In genomic region chr14:74847311-74848133, GRCm38 (mm10) we compare ENCODE assay signal across 8 mouse cellular contexts.
DNase-seq lines count a peak whose midpoint lies in the region; ATAC-seq and TF ChIP-seq lines count a peak whose summit lies in the region.

No protein-coding gene starts in this region.

- H3K27me3 ChIP-seq in heart, embryonic 14.5 days (ENCODE audit: control insufficient read depth, insufficient read depth, low read length): no peaks in the 10 kb centered on the region
- no peaks in the 10 kb centered on the region for H3K27me3 ChIP-seq in liver, embryonic 13.5 days
- no peaks in the 10 kb centered on the region for H3K27me3 ChIP-seq in spleen, adult 2 months (ENCODE audit: control insufficient read depth, insufficient read depth, low read length)
- no peaks in the 10 kb centered on the region for H3K27me3 ChIP-seq in forebrain, embryonic 14.5 days (replicated peaks; ENCODE audit: control insufficient read depth, insufficient read depth, low read length)

- H3K9ac ChIP-seq in heart, embryonic 14.5 days (ENCODE audit: low read length): no peak overlapping the region
- H3K9ac ChIP-seq in liver, embryonic 13.5 days: no peak overlapping the region
- H3K9ac ChIP-seq in forebrain, embryonic 14.5 days (ENCODE audit: low read length): no peak overlapping the region

- peak overlapping the region; percentile 87 to 93 for H3K27ac ChIP-seq in heart, embryonic 14.5 days (replicated peaks in 1 of 2; ENCODE audit: control insufficient read depth in 1 of 2, insufficient read depth in 1 of 2, low read depth in 2 of 2, low read length in 2 of 2)
- H3K27ac ChIP-seq in liver, embryonic 13.5 days: no peak overlapping the region
- peak overlapping the region; percentile 40 for H3K27ac ChIP-seq in spleen, adult 2 months (ENCODE audit: insufficient read depth, low read length)
- no peak overlapping the region for H3K27ac ChIP-seq in forebrain, embryonic 14.5 days (ENCODE audit: low read depth, low read length)

- H3K4me3 ChIP-seq in heart, embryonic 14.5 days (ENCODE audit: control insufficient read depth in 1 of 2, insufficient read depth in 1 of 2, low read depth in 1 of 2, low read length in 2 of 2): no peak overlapping the region
- peak overlapping the region; percentile 30 for H3K4me3 ChIP-seq in liver, embryonic 13.5 days (replicated peaks)
- H3K4me3 ChIP-seq in spleen, adult 2 months (ENCODE audit: extremely low read depth, insufficient read depth, insufficient read length): no peak overlapping the region
- H3K4me3 ChIP-seq in forebrain, embryonic 14.5 days (ENCODE audit: low read depth, low read length): no peak overlapping the region

- H3K4me2 ChIP-seq in heart, embryonic 14.5 days (ENCODE audit: low read length): 0 out of 2 replicates have a peak overlapping the region, but pooled peaks have one; percentile 31
- H3K4me2 ChIP-seq in liver, embryonic 13.5 days: peak overlapping the region; percentile 51
- H3K4me2 ChIP-seq in forebrain, embryonic 14.5 days (ENCODE audit: low read length): no peak overlapping the region

- peak; percentile 93 for DNase-seq in heart, adult 11 months
- no peak for DNase-seq in heart, postnatal 36 days
- no peak for DNase-seq in liver, embryonic 13.5 days
- DNase-seq in spleen, adult 2 months (ENCODE audit: low read depth in 1 of 2, low spot score in 2 of 2): peak; percentile 75 to 88
- no peak for DNase-seq in layer of hippocampus, adult 9-10 months (ENCODE audit: low spot score)
- DNase-seq in adrenal gland, postnatal 10 days: no peak
- no peak for DNase-seq in forebrain, embryonic 14.5 days (ENCODE audit: low spot score)

- TF ChIP-seq CTCF in spleen, adult 2 months (IDR thresholded peaks at IDR 0.05; ENCODE audit: extremely low read depth, insufficient read depth, insufficient read length, insufficient replicate concordance): no peak

- WGBS in heart, embryonic 14.5 days: 75% methylated on average over 14 of the region's 14 CpGs
- WGBS in liver, embryonic 13.5 days (ENCODE audit: insufficient replicate concordance): 19% methylated on average over 14 of the region's 14 CpGs
- 7% methylated on average over 14 of the region's 14 CpGs for WGBS in spleen, adult 2 months
- 74% methylated on average over 14 of the region's 14 CpGs for WGBS in forebrain, embryonic 14.5 days

- peaks cover 25 to 63% of the 10 kb centered on the region in 2 experiments for H3K4me1 ChIP-seq in heart, embryonic 14.5 days (ENCODE audit: control insufficient read depth in 2 of 2, insufficient read depth in 2 of 2, low read length in 2 of 2)
- H3K4me1 ChIP-seq in liver, embryonic 13.5 days (replicated peaks): peaks cover 20% of the 10 kb centered on the region
- H3K4me1 ChIP-seq in spleen, adult 2 months (ENCODE audit: control insufficient read depth, insufficient read depth, insufficient read length): peaks cover 22% of the 10 kb centered on the region
- peaks cover 11% of the 10 kb centered on the region; the same call in 1 of the 2 replicates for H3K4me1 ChIP-seq in forebrain, embryonic 14.5 days (ENCODE audit: control insufficient read depth, insufficient read depth, low read length)

- no peaks in the 10 kb centered on the region for H3K9me3 ChIP-seq in heart, embryonic 14.5 days (ENCODE audit: control insufficient read depth, low read length)
- no peaks in the 10 kb centered on the region for H3K9me3 ChIP-seq in liver, embryonic 13.5 days (replicated peaks)
- no peaks in the 10 kb centered on the region for H3K9me3 ChIP-seq in forebrain, embryonic 14.5 days (replicated peaks; ENCODE audit: control insufficient read depth, low read length)

- no peak for ATAC-seq in heart, embryonic 14.5 days (ENCODE audit: insufficient number of reproducible peaks, insufficient read depth, low FRiP score, low read depth)
- peak; percentile 50; the same call in 1 of the 2 replicates for ATAC-seq in liver, embryonic 13.5 days (ENCODE audit: low read depth)
- ATAC-seq in forebrain, embryonic 14.5 days: no peak

- TF ChIP-seq POLR2A in spleen, adult 2 months (IDR thresholded peaks at IDR 0.05; ENCODE audit: low read depth, low read length): no peak

- intact Hi-C loops in heart, postnatal 36 days (cut with DNase I): loop anchor here (5.0 kb wide), 1 partner anchor 35 kb away; no protein-coding TSS in a partner anchor

- no peaks in the 10 kb centered on the region for H3K36me3 ChIP-seq in heart, embryonic 14.5 days (ENCODE audit: control insufficient read depth, insufficient read depth, low read length)
- H3K36me3 ChIP-seq in liver, embryonic 13.5 days: no peaks in the 10 kb centered on the region
- H3K36me3 ChIP-seq in spleen, adult 2 months (ENCODE audit: control insufficient read depth, insufficient read depth, low read length): no peaks in the 10 kb centered on the region
- H3K36me3 ChIP-seq in forebrain, embryonic 14.5 days (ENCODE audit: control insufficient read depth, insufficient read depth, low read length): no peaks in the 10 kb centered on the region

Comparison
In these comparisons a context has a peak if more than half of its experiments do, and no peak if none do; other contexts are left out.
1. DNase-seq: peak in heart, adult 11 months (single experiment) and spleen, adult 2 months (2 of 2); none in heart, postnatal 36 days (0 of 2), liver, embryonic 13.5 days (single experiment), layer of hippocampus, adult 9-10 months (single experiment), adrenal gland, postnatal 10 days (single experiment) and forebrain, embryonic 14.5 days (single experiment).
2. H3K27ac ChIP-seq: peak in heart, embryonic 14.5 days (2 of 2) and spleen, adult 2 months (single experiment); none in liver, embryonic 13.5 days (single experiment) and forebrain, embryonic 14.5 days (single experiment).